In genomic region chr7:118841030-118841745, GRCm38 (mm10) we compare ENCODE assay signal across 10 mouse cellular contexts. TPM values are rescaled to one million over a fixed set of nuclear protein-coding genes. Genes with fewer than 3 reads are reported as not detected.
A peak's percentile ranks its signal among the peaks of the same experiment; 100 is the strongest.
DNase-seq lines count a peak whose midpoint lies in the region; ATAC-seq and TF ChIP-seq lines count a peak whose summit lies in the region.
"Had no signal": no experiment of that assay in that cellular context is flagged by ENCODE, and none has a peak within 500 bp of the region (broad histone marks: within the 10 kb centered on the region; RNA-seq: fewer than 3 reads in every experiment).

No protein-coding gene starts in this region.

- peak overlapping the region; percentile 11; the same call in 1 of the 2 replicates for H3K27ac ChIP-seq in embryonic facial prominence, embryonic 13.5 days
- H3K27ac ChIP-seq in embryonic facial prominence, embryonic 10.5 days (replicated peaks): no peak overlapping the region
- H3K27ac ChIP-seq in hindbrain, postnatal 0 days: 0 out of 2 replicates have a peak overlapping the region, but pooled peaks have one; percentile 23
- no peak overlapping the region for H3K27ac ChIP-seq in hindbrain, embryonic 11.5 days (ENCODE audit: low read depth, low read length)

- H3K27me3 ChIP-seq in embryonic facial prominence, embryonic 13.5 days: no peaks in the 10 kb centered on the region
- H3K27me3 ChIP-seq in embryonic facial prominence, embryonic 10.5 days (replicated peaks; ENCODE audit: low read depth, poor library complexity, severe bottlenecking): no peaks in the 10 kb centered on the region
- no peaks in the 10 kb centered on the region for H3K27me3 ChIP-seq in hindbrain, postnatal 0 days (ENCODE audit: insufficient read depth, low read length)
- no peaks in the 10 kb centered on the region for H3K27me3 ChIP-seq in hindbrain, embryonic 11.5 days (ENCODE audit: control insufficient read depth, insufficient read depth, low read length)

- no peak for DNase-seq in embryonic facial prominence, embryonic 10.5 days (ENCODE audit: low spot score)
- peak; percentile 70 for DNase-seq in hindbrain, postnatal 0 days (ENCODE audit: low spot score)
- DNase-seq in hindbrain, embryonic 11.5 days (ENCODE audit: low spot score): no peak
- DNase-seq in adipocyte (ENCODE audit: low spot score): peak; percentile 21
- DNase-seq in layer of hippocampus, adult 9-11 months: peak; percentile 59
- DNase-seq in thymus, postnatal 4 days: no peak
- no peak for DNase-seq in adrenal gland, adult 8-10 months
- DNase-seq: kidney, postnatal 4 days had no signal

- H3K4me2 ChIP-seq in embryonic facial prominence, embryonic 13.5 days: no peak overlapping the region
- no peak overlapping the region for H3K4me2 ChIP-seq in hindbrain, postnatal 0 days (ENCODE audit: low read depth, low read length)
- H3K4me2 ChIP-seq in hindbrain, embryonic 11.5 days (replicated peaks; ENCODE audit: low read depth, low read length): no peak overlapping the region
- H3K4me2 ChIP-seq: liver, embryonic 11.5 days had no signal

- H3K9me3 ChIP-seq in embryonic facial prominence, embryonic 13.5 days: 0 out of 2 replicates have a peak, but pooled peaks cover 2% of the 10 kb centered on the region
- H3K9me3 ChIP-seq in embryonic facial prominence, embryonic 10.5 days: no peaks in the 10 kb centered on the region
- no peaks in the 10 kb centered on the region for H3K9me3 ChIP-seq in hindbrain, postnatal 0 days (ENCODE audit: low read length)
- H3K9me3 ChIP-seq in hindbrain, embryonic 11.5 days (ENCODE audit: control insufficient read depth, low read length): no peaks in the 10 kb centered on the region

- no peak overlapping the region for H3K9ac ChIP-seq in embryonic facial prominence, embryonic 13.5 days
- no peak overlapping the region for H3K9ac ChIP-seq in hindbrain, postnatal 0 days (replicated peaks; ENCODE audit: low read length)
- no peak overlapping the region for H3K9ac ChIP-seq in hindbrain, embryonic 11.5 days (ENCODE audit: low read depth, low read length)

- H3K4me3 ChIP-seq in embryonic facial prominence, embryonic 13.5 days: no peak overlapping the region
- no peak overlapping the region for H3K4me3 ChIP-seq in embryonic facial prominence, embryonic 10.5 days
- H3K4me3 ChIP-seq in hindbrain, postnatal 0 days (ENCODE audit: low read length): no peak overlapping the region
- H3K4me3 ChIP-seq in hindbrain, embryonic 11.5 days (ENCODE audit: low read depth, low read length): no peak overlapping the region

- no peak for ATAC-seq in embryonic facial prominence, embryonic 13.5 days (ENCODE audit: insufficient number of reproducible peaks, insufficient read depth, low FRiP score, low TSS enrichment, low read depth)
- ATAC-seq in hindbrain, postnatal 0 days: no peak; the same call in 1 of the 2 replicates
- ATAC-seq in hindbrain, embryonic 11.5 days (ENCODE audit: low FRiP score): no peak

- TF ChIP-seq CTCF in hindbrain, postnatal 0 days (IDR thresholded peaks at IDR 0.05; ENCODE audit: low read depth): no peak

- peaks cover 96% of the 10 kb centered on the region for H3K36me3 ChIP-seq in embryonic facial prominence, embryonic 13.5 days
- H3K36me3 ChIP-seq in embryonic facial prominence, embryonic 10.5 days (replicated peaks): peaks cover 99% of the 10 kb centered on the region
- peaks cover 62% of the 10 kb centered on the region for H3K36me3 ChIP-seq in hindbrain, postnatal 0 days (ENCODE audit: insufficient read depth, low read length)
- H3K36me3 ChIP-seq in hindbrain, embryonic 11.5 days (ENCODE audit: control insufficient read depth, insufficient read depth, low read length): peaks cover 11% of the 10 kb centered on the region; the same call in 1 of the 2 replicates

- 63% methylated on average over 8 of the region's 8 CpGs for WGBS in embryonic facial prominence, embryonic 13.5 days
- 87% methylated on average over 8 of the region's 8 CpGs for WGBS in embryonic facial prominence, embryonic 10.5 days
- WGBS in hindbrain, postnatal 0 days: 41% methylated on average over 8 of the region's 8 CpGs
- 91% methylated on average over 8 of the region's 8 CpGs for WGBS in hindbrain, embryonic 11.5 days

- H3K4me1 ChIP-seq in embryonic facial prominence, embryonic 13.5 days: peaks cover 17% of the 10 kb centered on the region; the same call in 1 of the 2 replicates
- no peaks in the 10 kb centered on the region for H3K4me1 ChIP-seq in embryonic facial prominence, embryonic 10.5 days
- 0 out of 2 replicates have a peak, but pooled peaks cover 3% of the 10 kb centered on the region for H3K4me1 ChIP-seq in hindbrain, postnatal 0 days (ENCODE audit: insufficient read depth, low read length)
- H3K4me1 ChIP-seq in hindbrain, embryonic 11.5 days (replicated peaks; ENCODE audit: control insufficient read depth, insufficient read depth, low read length): no peaks in the 10 kb centered on the region

RNA-seq across cellular contexts. Expression of gene Iqck, which starts 14.4 kb away (rescaled TPM):
- polyA plus RNA-seq in embryonic facial prominence, embryonic 13.5 days (2015; fragmentation: Nextera tagmentation; extraction: Ambion mirVana): 3.0 and 3.3 TPM in 2 replicates
- polyA plus RNA-seq in embryonic facial prominence, embryonic 10.5 days (2016; fragmentation: Nextera tagmentation; extraction: Ambion mirVana): 2.7 and 3.1 TPM in 2 replicates
- 4.6 and 4.8 TPM in 2 replicates for total RNA-seq in hindbrain, postnatal 0 days (2014; rRNA removed)
- 4.4 and 4.9 TPM in 2 replicates for polyA plus RNA-seq in hindbrain, postnatal 0 days (2015; fragmentation: Nextera tagmentation; extraction: Ambion mirVana)
- 4.0 and 4.3 TPM in 2 replicates for polyA plus RNA-seq in hindbrain, embryonic 11.5 days (2014; fragmentation: Nextera tagmentation; extraction: Ambion mirVana)
- total RNA-seq in adrenal gland, adult 8-10 months (2022): 10 to 100 TPM; 13.0 to 35.4 (median 24.5) TPM

RNA-seq across cellular contexts. Expression of gene Knop1, which starts 14.9 kb away (rescaled TPM):
- polyA plus RNA-seq in embryonic facial prominence, embryonic 13.5 days (2015; fragmentation: Nextera tagmentation; extraction: Ambion mirVana): 135 and 144 TPM in 2 replicates
- polyA plus RNA-seq in embryonic facial prominence, embryonic 10.5 days (2016; fragmentation: Nextera tagmentation; extraction: Ambion mirVana): 161 and 162 TPM in 2 replicates
- 30.8 and 31.9 TPM in 2 replicates for total RNA-seq in hindbrain, postnatal 0 days (2014; rRNA removed)
- 75.6 and 78.9 TPM in 2 replicates for polyA plus RNA-seq in hindbrain, postnatal 0 days (2015; fragmentation: Nextera tagmentation; extraction: Ambion mirVana)
- polyA plus RNA-seq in hindbrain, embryonic 11.5 days (2014; fragmentation: Nextera tagmentation; extraction: Ambion mirVana): 108 and 112 TPM in 2 replicates
- 10 to 100 TPM; 37.9 to 71.5 (median 56.6) TPM for total RNA-seq in adrenal gland, adult 8-10 months (2022)

Comparison
In these comparisons a context has a peak if more than half of its experiments do, and no peak if none do; other contexts are left out.
1. H3K27ac ChIP-seq: peak in embryonic facial prominence, embryonic 13.5 days (single experiment) and hindbrain, postnatal 0 days (single experiment); none in embryonic facial prominence, embryonic 10.5 days (single experiment) and hindbrain, embryonic 11.5 days (single experiment).
2. DNase-seq: peak in hindbrain, postnatal 0 days (single experiment), adipocyte (single experiment) and layer of hippocampus, adult 9-11 months (single experiment); none in embryonic facial prominence, embryonic 10.5 days (single experiment), hindbrain, embryonic 11.5 days (single experiment), thymus, postnatal 4 days (single experiment) and adrenal gland, adult 8-10 months (single experiment).